Mouse (Mus musculus) heart, postnatal 0 days (tissue): ENCODE data around the gene Sdr42e1.

Experiments used
- CTCF ChIP-seq: IDR thresholded peaks from 2 replicates; pipeline ENCODE4 v1.5.1; 2016; ENCODE audit warnings: antibody characterized with exemption, control low read depth, low read depth
- EP300 ChIP-seq: IDR thresholded peaks from 2 replicates; pipeline ENCODE4 v1.6.1; 2016; ENCODE audit warnings: antibody characterized with exemption, low read depth

DNA sequence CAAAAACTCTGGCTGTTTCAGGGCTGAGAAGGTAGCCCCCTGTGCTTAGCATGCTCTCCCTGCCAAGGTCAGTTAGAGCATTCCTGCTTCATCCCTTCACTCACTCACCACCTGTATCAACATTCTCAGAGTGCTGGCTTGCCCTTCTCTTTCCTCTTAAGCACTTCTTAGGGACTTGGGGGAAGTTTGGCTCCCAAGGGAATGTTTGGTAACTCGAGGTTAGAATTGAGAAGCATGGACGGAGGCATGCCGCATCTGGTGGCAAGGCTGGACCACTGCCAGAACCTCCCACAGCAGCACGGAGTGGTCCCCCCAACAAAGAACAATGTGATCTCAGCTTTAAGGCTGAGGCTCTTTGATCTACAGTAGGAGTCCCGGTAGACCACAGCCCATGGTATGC is 38.7 kb upstream of the Sdr42e1 start:
- TF ChIP-seq CTCF = no peak
- no peak for TF ChIP-seq EP300
